Mouse (Mus musculus) CD4-positive, CD25-positive, alpha-beta regulatory T cell, adult 9 weeks (primary cell): ENCODE results near the gene Spin2e. TPM values are rescaled to one million over a fixed set of nuclear protein-coding genes. Genes with fewer than 3 reads are reported as not detected.

Experiments
- polyA plus RNA-seq: library from polyadenylated mRNA; unstranded; fragments of 100-300 nt; shearing (Covaris generic); gene quantifications from one replicate; pipeline ENCODE4 v1.2.1, GENCODE M21; 2017

Spin2e gene
- not detected for polyA plus RNA-seq

GRCm38 (mm10) chrX:31618820-31619219 is at the start of gene Spin2e:
Gene Spin2e, minus strand, starts transcription at chrX:31618920.

GRCm38 (mm10) chrX:31574183-31574582 is 44.5 kb downstream of the Spin2e start, which contains the start of gene Gm21883:
Gene Gm21883, minus strand, starts transcription at chrX:31574283.

Other genes starting within 250 kb of the Spin2e start
- not detected for gene Btbd35f19, start 235.0 kb downstream of the Spin2e start, polyA plus RNA-seq
- not detected for gene Gm21883, start 44.6 kb downstream of the Spin2e start, polyA plus RNA-seq
- gene Btbd35f25, start 98.2 kb upstream of the Spin2e start, polyA plus RNA-seq = not detected